Comparison of ENCODE assay signal across 8 mouse cellular contexts in the genomic region with DNA sequence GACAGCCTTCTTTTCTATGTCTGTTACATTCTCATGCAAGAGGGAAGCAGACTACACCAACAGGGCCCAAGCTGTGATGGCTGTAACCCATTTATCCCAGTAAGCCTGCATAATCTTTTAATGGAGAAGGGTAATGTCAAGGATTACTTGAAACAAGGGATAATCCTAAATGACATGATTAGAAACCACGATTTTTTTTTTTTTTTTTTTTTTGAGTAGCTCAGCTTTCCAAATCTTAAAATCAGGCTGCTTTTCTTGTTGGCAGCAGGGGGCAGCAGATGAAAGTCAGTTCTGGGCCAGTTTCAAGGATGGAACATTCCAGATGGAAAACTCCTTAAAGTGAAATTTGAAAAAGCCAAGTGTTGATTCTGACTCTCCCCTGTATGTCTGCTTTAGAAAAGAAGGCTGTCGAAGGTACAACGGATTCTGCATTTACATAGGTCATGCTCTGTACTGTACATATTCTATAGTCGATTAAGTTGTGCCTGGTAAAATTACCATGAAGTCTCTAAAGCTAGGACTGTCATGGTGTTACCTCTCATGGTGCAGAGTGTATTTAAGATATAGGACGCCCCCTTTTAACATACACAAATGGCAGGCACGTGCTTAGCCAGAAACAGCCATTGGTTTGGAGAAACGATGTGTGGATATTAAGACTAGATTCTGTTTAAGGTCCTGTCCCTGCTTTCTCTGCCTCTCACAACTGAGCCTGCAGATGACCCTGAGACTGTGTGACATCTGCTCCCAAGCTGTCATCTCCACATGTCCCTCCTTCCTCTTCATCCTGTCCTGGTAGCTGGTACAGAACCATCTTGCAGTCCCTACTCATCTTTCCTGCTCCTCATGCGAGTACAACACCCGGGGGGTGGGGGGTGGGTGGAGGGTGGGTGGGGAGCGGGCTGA.
DNase-seq lines count a peak whose midpoint lies in the region; ATAC-seq and TF ChIP-seq lines count a peak whose summit lies in the region.

No protein-coding gene starts in this region.

- TF ChIP-seq EP300 in lung, postnatal 0 days (IDR thresholded peaks at IDR 0.05) = no peak

- peak; percentile 57 for DNase-seq in embryonic facial prominence, embryonic 11.5 days (ENCODE audit: low spot score)
- DNase-seq in embryonic facial prominence, embryonic 10.5 days (ENCODE audit: low spot score) = no peak
- DNase-seq in lung, postnatal 0 days (ENCODE audit: low spot score) = peak; percentile 7
- no peak for DNase-seq in lung, postnatal 25 days (ENCODE audit: low spot score)
- DNase-seq in embryonic facial prominence, embryonic 14.5 days (ENCODE audit: low spot score) = peak; percentile 38
- DNase-seq in midbrain, postnatal 0 days (ENCODE audit: low spot score) = peak; percentile 59
- no peak for DNase-seq in liver

- no peaks in the 10 kb centered on the region for H3K36me3 ChIP-seq in embryonic facial prominence, embryonic 11.5 days (replicated peaks; ENCODE audit: control insufficient read depth, insufficient read depth, low read depth, low read length)
- no peaks in the 10 kb centered on the region for H3K36me3 ChIP-seq in embryonic facial prominence, embryonic 10.5 days (replicated peaks)
- H3K36me3 ChIP-seq in lung, postnatal 0 days (ENCODE audit: insufficient read depth, low read length) = no peaks in the 10 kb centered on the region
- H3K36me3 ChIP-seq in embryonic facial prominence, embryonic 14.5 days (ENCODE audit: control insufficient read depth, insufficient read depth, low read length) = no peaks in the 10 kb centered on the region
- H3K36me3 ChIP-seq in midbrain, postnatal 0 days (ENCODE audit: insufficient read depth, low read length) = no peaks in the 10 kb centered on the region
- no peaks in the 10 kb centered on the region for H3K36me3 ChIP-seq in heart, embryonic 11.5 days (ENCODE audit: control insufficient read depth, insufficient read depth, low read length)

- no peaks in the 10 kb centered on the region for H3K9me3 ChIP-seq in embryonic facial prominence, embryonic 11.5 days (replicated peaks; ENCODE audit: control insufficient read depth, low read length)
- no peaks in the 10 kb centered on the region for H3K9me3 ChIP-seq in embryonic facial prominence, embryonic 10.5 days
- H3K9me3 ChIP-seq in lung, postnatal 0 days (ENCODE audit: low read length) = no peaks in the 10 kb centered on the region
- no peaks in the 10 kb centered on the region for H3K9me3 ChIP-seq in embryonic facial prominence, embryonic 14.5 days (ENCODE audit: control insufficient read depth, low read length)
- no peaks in the 10 kb centered on the region for H3K9me3 ChIP-seq in midbrain, postnatal 0 days (ENCODE audit: low read length)
- H3K9me3 ChIP-seq in heart, embryonic 11.5 days (replicated peaks; ENCODE audit: control insufficient read depth, low read length) = no peaks in the 10 kb centered on the region

- ATAC-seq in embryonic facial prominence, embryonic 11.5 days (replicated peaks; ENCODE audit: insufficient number of reproducible peaks, low FRiP score, low TSS enrichment, low read depth) = peak; percentile 58; the same call in 1 of the 2 replicates
- no peak for ATAC-seq in lung, postnatal 0 days
- no peak for ATAC-seq in embryonic facial prominence, embryonic 14.5 days (ENCODE audit: low read depth)
- peak; percentile 14; the same call in 1 of the 2 replicates for ATAC-seq in midbrain, postnatal 0 days (ENCODE audit: low FRiP score)
- ATAC-seq in heart, embryonic 11.5 days (replicated peaks; ENCODE audit: insufficient number of reproducible peaks, low FRiP score, low TSS enrichment) = no peak

- H3K4me3 ChIP-seq in embryonic facial prominence, embryonic 11.5 days (ENCODE audit: low read depth, low read length) = no peak overlapping the region
- H3K4me3 ChIP-seq in embryonic facial prominence, embryonic 10.5 days = no peak overlapping the region
- no peak overlapping the region for H3K4me3 ChIP-seq in lung, postnatal 0 days (ENCODE audit: low read depth, low read length)
- H3K4me3 ChIP-seq in embryonic facial prominence, embryonic 14.5 days (ENCODE audit: low read depth, low read length) = no peak overlapping the region
- H3K4me3 ChIP-seq in midbrain, postnatal 0 days (ENCODE audit: low read depth, low read length) = no peak overlapping the region
- H3K4me3 ChIP-seq in heart, embryonic 11.5 days (ENCODE audit: low read depth, low read length) = no peak overlapping the region

- H3K27me3 ChIP-seq in embryonic facial prominence, embryonic 11.5 days (ENCODE audit: control insufficient read depth, insufficient read depth, low read length) = no peaks in the 10 kb centered on the region
- H3K27me3 ChIP-seq in embryonic facial prominence, embryonic 10.5 days (replicated peaks; ENCODE audit: low read depth, poor library complexity, severe bottlenecking) = no peaks in the 10 kb centered on the region
- no peaks in the 10 kb centered on the region for H3K27me3 ChIP-seq in lung, postnatal 0 days (replicated peaks; ENCODE audit: insufficient read depth, low read length)
- no peaks in the 10 kb centered on the region for H3K27me3 ChIP-seq in embryonic facial prominence, embryonic 14.5 days (replicated peaks; ENCODE audit: control insufficient read depth, insufficient read depth, low read length)
- H3K27me3 ChIP-seq in midbrain, postnatal 0 days (ENCODE audit: insufficient read depth, low read length) = no peaks in the 10 kb centered on the region
- H3K27me3 ChIP-seq in heart, embryonic 11.5 days (ENCODE audit: control insufficient read depth, insufficient read depth, low read length) = no peaks in the 10 kb centered on the region

- peak; percentile 39; the same call in 1 of the 2 replicates for TF ChIP-seq CTCF in lung, postnatal 0 days (IDR thresholded peaks at IDR 0.05)
- TF ChIP-seq CTCF in midbrain, postnatal 0 days (IDR thresholded peaks at IDR 0.05) = peak; percentile 75

- no peaks in the 10 kb centered on the region for H3K4me1 ChIP-seq in embryonic facial prominence, embryonic 11.5 days (ENCODE audit: control insufficient read depth, insufficient read depth, low read length)
- H3K4me1 ChIP-seq in embryonic facial prominence, embryonic 10.5 days = no peaks in the 10 kb centered on the region
- no peaks in the 10 kb centered on the region for H3K4me1 ChIP-seq in lung, postnatal 0 days (ENCODE audit: insufficient read depth, low read depth, low read length)
- no peaks in the 10 kb centered on the region for H3K4me1 ChIP-seq in embryonic facial prominence, embryonic 14.5 days (ENCODE audit: control insufficient read depth, insufficient read depth, low read length)
- H3K4me1 ChIP-seq in midbrain, postnatal 0 days (ENCODE audit: insufficient read depth, low read length) = no peaks in the 10 kb centered on the region
- H3K4me1 ChIP-seq in heart, embryonic 11.5 days (ENCODE audit: control insufficient read depth, insufficient read depth, low read length) = no peaks in the 10 kb centered on the region

- H3K27ac ChIP-seq in embryonic facial prominence, embryonic 11.5 days (replicated peaks; ENCODE audit: low read depth, low read length) = no peak overlapping the region
- H3K27ac ChIP-seq in embryonic facial prominence, embryonic 10.5 days (replicated peaks) = no peak overlapping the region
- H3K27ac ChIP-seq in lung, postnatal 0 days (ENCODE audit: low read length) = no peak overlapping the region
- no peak overlapping the region for H3K27ac ChIP-seq in embryonic facial prominence, embryonic 14.5 days (replicated peaks; ENCODE audit: low read depth, low read length)
- no peak overlapping the region for H3K27ac ChIP-seq in midbrain, postnatal 0 days (ENCODE audit: low read depth, low read length)
- no peak overlapping the region for H3K27ac ChIP-seq in heart, embryonic 11.5 days (ENCODE audit: low read depth, low read length)

- no peak overlapping the region for H3K9ac ChIP-seq in embryonic facial prominence, embryonic 11.5 days (replicated peaks; ENCODE audit: low read length)
- H3K9ac ChIP-seq in lung, postnatal 0 days (replicated peaks; ENCODE audit: low read depth) = no peak overlapping the region
- no peak overlapping the region for H3K9ac ChIP-seq in embryonic facial prominence, embryonic 14.5 days (ENCODE audit: low read depth, low read length)
- H3K9ac ChIP-seq in midbrain, postnatal 0 days (replicated peaks; ENCODE audit: low read length, poor library complexity, severe bottlenecking) = no peak overlapping the region
- no peak overlapping the region for H3K9ac ChIP-seq in heart, embryonic 11.5 days (ENCODE audit: low read depth, low read length)

- WGBS in embryonic facial prominence, embryonic 11.5 days = 76% methylated on average over 10 of the region's 10 CpGs
- WGBS in embryonic facial prominence, embryonic 10.5 days = 76% methylated on average over 10 of the region's 10 CpGs
- WGBS in lung, postnatal 0 days = 63% methylated on average over 10 of the region's 10 CpGs
- 66% methylated on average over 10 of the region's 10 CpGs for WGBS in embryonic facial prominence, embryonic 14.5 days
- WGBS in midbrain, postnatal 0 days = 63% methylated on average over 10 of the region's 10 CpGs
- 64% methylated on average over 10 of the region's 10 CpGs for WGBS in heart, embryonic 11.5 days (ENCODE audit: insufficient replicate concordance)

- no peak overlapping the region for H3K4me2 ChIP-seq in embryonic facial prominence, embryonic 11.5 days (ENCODE audit: low read depth, low read length)
- no peak overlapping the region for H3K4me2 ChIP-seq in lung, postnatal 0 days (replicated peaks; ENCODE audit: low read depth, low read length)
- no peak overlapping the region for H3K4me2 ChIP-seq in embryonic facial prominence, embryonic 14.5 days (ENCODE audit: low read depth, low read length)
- H3K4me2 ChIP-seq in midbrain, postnatal 0 days (ENCODE audit: low read depth, low read length, poor library complexity, severe bottlenecking) = no peak overlapping the region
- no peak overlapping the region for H3K4me2 ChIP-seq in heart, embryonic 11.5 days

Comparison
In these comparisons a context has a peak if more than half of its experiments do, and no peak if none do; other contexts are left out.
1. ATAC-seq: peak in embryonic facial prominence, embryonic 11.5 days (single experiment) and midbrain, postnatal 0 days (single experiment); none in lung, postnatal 0 days (single experiment), embryonic facial prominence, embryonic 14.5 days (single experiment) and heart, embryonic 11.5 days (single experiment).
2. DNase-seq: peak in embryonic facial prominence, embryonic 11.5 days (single experiment), lung, postnatal 0 days (single experiment), embryonic facial prominence, embryonic 14.5 days (single experiment) and midbrain, postnatal 0 days (single experiment); none in embryonic facial prominence, embryonic 10.5 days (single experiment), lung, postnatal 25 days (single experiment) and liver (single experiment).